Mouse (Mus musculus) ES-Bruce4 (cell line): ENCODE measurements around the gene Scrn1. TPM values are rescaled to one million over a fixed set of nuclear protein-coding genes. Genes with fewer than 3 reads are reported as not detected.
A peak's percentile ranks its signal among the peaks of the same experiment; 100 is the strongest.

Source experiments
- H3K27ac ChIP-seq: 2 replicates; pipeline ENCODE4 v1.5.1; 2012; ENCODE audit warnings: low read length, inconsistent platforms; ENCODE audit not compliant: insufficient read depth
- H3K27me3 ChIP-seq: 2 replicates; pipeline ENCODE4 v1.6.1; 2012; ENCODE audit warnings: mild to moderate bottlenecking, low read length, inconsistent platforms; ENCODE audit not compliant: control insufficient read depth, poor library complexity, insufficient read depth, severe bottlenecking
- H3K36me3 ChIP-seq: 2 replicates; pipeline ENCODE4 v1.6.1; 2012; ENCODE audit warnings: inconsistent platforms, mild to moderate bottlenecking, low read length, moderate library complexity; ENCODE audit not compliant: control insufficient read depth, poor library complexity, insufficient read depth, severe bottlenecking
- H3K4me1 ChIP-seq: one replicate; pipeline ENCODE4 v1.8.1; 2011; ENCODE audit warnings: low read length; ENCODE audit not compliant: control insufficient read depth, insufficient read depth
- H3K4me3 ChIP-seq: 2 replicates; pipeline ENCODE4 v1.5.1; 2011; ENCODE audit warnings: low read depth, mild to moderate bottlenecking, low read length
- H3K9ac ChIP-seq: 2 replicates; pipeline ENCODE4 v1.6.1; 2012; ENCODE audit warnings: low read depth, mild to moderate bottlenecking, inconsistent platforms; ENCODE audit not compliant: poor library complexity, severe bottlenecking
- H3K9me3 ChIP-seq: replicated peaks from 2 replicates; pipeline ENCODE4 v1.6.1; 2012; ENCODE audit warnings: mild to moderate bottlenecking, low read length, inconsistent platforms; ENCODE audit not compliant: control insufficient read depth, poor library complexity, insufficient read depth, severe bottlenecking
- CTCF ChIP-seq: IDR thresholded peaks from one replicate; pipeline ENCODE4 v1.8.1; 2011; ENCODE audit warnings: low read depth, low read length
- EP300 ChIP-seq: IDR thresholded peaks from 2 replicates; pipeline ENCODE4 v1.6.1; 2011; ENCODE audit warnings: low read depth, low read length; ENCODE audit not compliant: insufficient read depth
- POLR2A ChIP-seq: IDR thresholded peaks from one replicate; pipeline ENCODE4 v1.8.1; 2011; ENCODE audit warnings: low read length; ENCODE audit not compliant: insufficient read depth
- polyA plus RNA-seq: library from polyadenylated mRNA; stranded (reverse); fragments of >200 nt; gene quantifications from 2 replicates; pipeline ENCODE4 v1.2.4, GENCODE M21; 2011; ENCODE audit warnings: low read depth; ENCODE audit not compliant: missing spikeins, insufficient read depth, insufficient read length

The Scrn1 gene
- polyA plus RNA-seq, 1 experiment: 8.2 TPM

GRCm38 (mm10) chr6:54597208-54597607, 30.9 kb upstream of the Scrn1 start, which contains the start of gene Fkbp14:
Gene Fkbp14, minus strand, starts transcription at chr6:54597308.
- H3K4me3 ChIP-seq: no peak within 1 kb of the TSS
- no peaks in the 10 kb centered on the region for H3K27me3 ChIP-seq
- no peak for TF ChIP-seq CTCF
- no peak for TF ChIP-seq POLR2A
- no peak for TF ChIP-seq EP300

GRCm38 (mm10) chr6:54595330-54595878, 29.1 kb upstream of the Scrn1 start:
- no peaks in the 10 kb centered on the region for H3K27me3 ChIP-seq
- peak overlapping the region; percentile 89 for H3K9ac ChIP-seq
- H3K27ac ChIP-seq: no peak overlapping the region
- H3K4me3 ChIP-seq: peak overlapping the region; percentile 86
- H3K9me3 ChIP-seq: no peaks in the 10 kb centered on the region
- H3K4me1 ChIP-seq: no peaks in the 10 kb centered on the region
- no peak for TF ChIP-seq CTCF
- TF ChIP-seq EP300: no peak
- no peak for TF ChIP-seq POLR2A
- H3K36me3 ChIP-seq: no peaks in the 10 kb centered on the region

More at GRCm38 (mm10) chr6:54597208-54597607, 30.9 kb upstream of the Scrn1 start, which contains the start of gene Fkbp14:
- Histone ChIP-seq H3K4me1 (no peaks in the 10 kb centered on the region), H3K9ac (no peak within 1 kb of the TSS), H3K36me3 (no peaks in the 10 kb centered on the region), H3K27ac (no peak within 1 kb of the TSS), H3K9me3 (no peaks in the 10 kb centered on the region)

- H3K27ac ChIP-seq: no peak within 1 kb of the TSS
- H3K4me3 ChIP-seq: peak within 1 kb of the TSS; percentile 86
- no peaks in the 10 kb centered on the region for H3K36me3 ChIP-seq
- H3K27me3 ChIP-seq: no peaks in the 10 kb centered on the region
- TF ChIP-seq EP300 (no peak), POLR2A (no peak), CTCF (no peak)
- H3K4me1 ChIP-seq: no peaks in the 10 kb centered on the region
- peak within 1 kb of the TSS; percentile 89 for H3K9ac ChIP-seq
- no peaks in the 10 kb centered on the region for H3K9me3 ChIP-seq
These were observed 28.4 kb upstream of the Scrn1 start, which contains the start of gene Plekha8 for GRCm38 (mm10) chr6:54594469-54595329. Gene Plekha8, plus strand, starts transcription at chr6:54595111.

GRCm38 (mm10) chr6:54593766-54594468, 27.6 kb upstream of the Scrn1 start:
- Histone ChIP-seq H3K9ac (peak overlapping the region; percentile 62; the same call in 1 of the 2 replicates), H3K27ac (no peak overlapping the region), H3K36me3 (no peaks in the 10 kb centered on the region), H3K4me3 (no peak overlapping the region), H3K9me3 (no peaks in the 10 kb centered on the region), H3K27me3 (no peaks in the 10 kb centered on the region), H3K4me1 (no peaks in the 10 kb centered on the region)
- TF ChIP-seq EP300 (no peak), POLR2A (no peak), CTCF (no peak)

GRCm38 (mm10) chr6:54592938-54593535, 26.7 kb upstream of the Scrn1 start:
- H3K36me3 ChIP-seq: no peaks in the 10 kb centered on the region
- no peaks in the 10 kb centered on the region for H3K9me3 ChIP-seq
- peak overlapping the region; percentile 98 for H3K4me3 ChIP-seq
- H3K27ac ChIP-seq: no peak overlapping the region
- no peaks in the 10 kb centered on the region for H3K27me3 ChIP-seq
- no peak for TF ChIP-seq EP300
- TF ChIP-seq POLR2A: no peak
- no peak for TF ChIP-seq CTCF
- H3K9ac ChIP-seq: peak overlapping the region; percentile 62
- no peaks in the 10 kb centered on the region for H3K4me1 ChIP-seq
